Mouse (Mus musculus): ENCODE results near the gene Cyb5d1. TPM values are rescaled to one million over a fixed set of nuclear protein-coding genes. Genes with fewer than 3 reads are reported as not detected.

Gene Cyb5d1
- polyA plus RNA-seq, 2 experiments: 22.3 to 32.7 TPM

DNA sequence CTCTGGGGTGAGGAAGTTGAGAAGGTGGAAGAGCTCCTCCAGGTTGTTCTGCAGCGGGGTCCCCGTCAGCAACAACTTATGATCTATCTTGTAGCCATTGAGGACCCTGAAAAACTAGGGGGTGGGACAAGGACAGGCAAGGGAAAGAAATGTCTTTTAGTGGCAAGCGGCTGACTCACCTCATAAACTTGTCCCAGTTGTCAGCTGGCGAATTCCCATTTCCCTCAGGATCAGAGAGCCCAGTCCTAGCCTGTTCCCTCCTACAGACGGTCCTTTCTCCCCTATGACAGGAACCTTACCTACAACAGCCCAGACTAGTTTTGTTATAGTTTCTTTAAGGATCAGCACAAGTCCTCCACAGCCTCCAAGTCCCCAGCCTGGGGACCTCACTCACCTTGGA lies 38.9 kb downstream of the Cyb5d1 start:
- ATAC-seq (ENCODE audit: low FRiP score, low read depth): no peak
- WGBS: 70% methylated on average over 5 of the region's 5 CpGs
- peaks cover 100% of the 10 kb centered on the region for H3K36me3 ChIP-seq (ENCODE audit: control insufficient read depth, insufficient read depth, low read length)

DNA sequence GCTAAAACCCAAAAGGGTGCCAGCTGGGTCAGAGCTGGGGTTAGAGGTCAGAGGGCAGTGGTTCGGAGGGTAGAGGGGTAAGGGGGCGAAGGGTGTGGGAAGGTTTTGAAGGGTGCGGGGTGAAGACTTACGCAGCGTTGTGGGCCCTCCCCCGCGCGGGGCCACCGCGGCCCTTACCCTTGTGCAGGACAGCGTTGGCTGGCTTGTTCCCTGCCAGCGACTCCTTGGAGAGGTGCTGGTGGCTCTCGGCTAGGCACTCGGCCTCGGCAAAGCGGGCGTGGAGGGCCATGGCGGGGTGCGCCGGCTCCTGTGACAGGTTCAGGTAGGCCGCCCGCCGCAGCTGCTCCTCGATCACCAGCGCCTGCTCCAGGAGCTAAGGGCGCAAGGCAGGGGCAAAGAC lies 49.0 kb downstream of the Cyb5d1 start:
- Histone ChIP-seq H3K9me3 (ENCODE audit: control insufficient read depth, low read length) (no peaks in the 10 kb centered on the region), H3K4me3 (replicated peaks; ENCODE audit: low read length) (no peak overlapping the region), H3K4me1 (ENCODE audit: control insufficient read depth, insufficient read depth, low read length) (no peaks in the 10 kb centered on the region), H3K36me3 (ENCODE audit: control insufficient read depth, insufficient read depth, low read length) (peaks cover 84% of the 10 kb centered on the region), H3K9ac (ENCODE audit: low read depth, low read length, severe bottlenecking) (no peak overlapping the region), H3K27me3 (ENCODE audit: control insufficient read depth, insufficient read depth, low read length) (no peaks in the 10 kb centered on the region), H3K4me2 (replicated peaks; ENCODE audit: low read depth, low read length, severe bottlenecking) (no peak overlapping the region), H3K27ac (replicated peaks; ENCODE audit: low read depth, low read length) (no peak overlapping the region)
- WGBS: 90% methylated on average over 26 of the region's 26 CpGs
- no peak for TF ChIP-seq POLR2A (IDR thresholded peaks at IDR 0.05; ENCODE audit: borderline replicate concordance, extremely low read depth, insufficient read depth, insufficient read length)
- ATAC-seq (ENCODE audit: low FRiP score, low read depth): no peak
- no peak for DNase-seq (ENCODE audit: low spot score)

More for the DNA sequence above, 38.9 kb downstream of the Cyb5d1 start:
- no peak for DNase-seq (ENCODE audit: low spot score)
- Histone ChIP-seq H3K27me3 (ENCODE audit: control insufficient read depth, insufficient read depth, low read length) (no peaks in the 10 kb centered on the region), H3K9ac (ENCODE audit: low read depth, low read length, severe bottlenecking) (no peak overlapping the region), H3K4me1 (ENCODE audit: control insufficient read depth, insufficient read depth, low read length) (no peaks in the 10 kb centered on the region), H3K4me2 (replicated peaks; ENCODE audit: low read depth, low read length, severe bottlenecking) (no peak overlapping the region), H3K27ac (replicated peaks; ENCODE audit: low read depth, low read length) (no peak overlapping the region), H3K9me3 (ENCODE audit: control insufficient read depth, low read length) (no peaks in the 10 kb centered on the region), H3K4me3 (replicated peaks; ENCODE audit: low read length) (no peak overlapping the region)
- TF ChIP-seq POLR2A (IDR thresholded peaks at IDR 0.05; ENCODE audit: borderline replicate concordance, extremely low read depth, insufficient read depth, insufficient read length): no peak

Other genes starting within 250 kb of the Cyb5d1 start
- gene Alox12b, start 238.6 kb downstream of the Cyb5d1 start, polyA plus RNA-seq (2012; rRNA removed): 0.24 and 0.26 TPM in 2 replicates
- gene Alox12b, start 238.6 kb downstream of the Cyb5d1 start, polyA plus RNA-seq (2014; fragmentation: Nextera tagmentation; extraction: Ambion mirVana): 0.26 and 0.83 TPM in 2 replicates
- 0.04 and 0.06 TPM in 2 replicates for gene Alox8, start 197.8 kb downstream of the Cyb5d1 start, polyA plus RNA-seq (2012; rRNA removed)
- 0.08 and 0.15 TPM in 2 replicates for gene Alox8, start 197.8 kb downstream of the Cyb5d1 start, polyA plus RNA-seq (2014; fragmentation: Nextera tagmentation; extraction: Ambion mirVana)
- gene Gucy2e, start 158.6 kb downstream of the Cyb5d1 start, polyA plus RNA-seq (2012; rRNA removed): 0.09 and 0.14 TPM in 2 replicates
- gene Gucy2e, start 158.6 kb downstream of the Cyb5d1 start, polyA plus RNA-seq (2014; fragmentation: Nextera tagmentation; extraction: Ambion mirVana): 0.06 and 0.12 TPM in 2 replicates
- 40.0 and 44.0 TPM in 2 replicates for gene Cntrob, start 71.9 kb downstream of the Cyb5d1 start, polyA plus RNA-seq (2012; rRNA removed)
- 14.6 and 15.7 TPM in 2 replicates for gene Cntrob, start 71.9 kb downstream of the Cyb5d1 start, polyA plus RNA-seq (2014; fragmentation: Nextera tagmentation; extraction: Ambion mirVana)
- 92.7 and 93.7 TPM in 2 replicates for gene Trappc1, start 71.7 kb downstream of the Cyb5d1 start, polyA plus RNA-seq (2012; rRNA removed)
- gene Trappc1, start 71.7 kb downstream of the Cyb5d1 start, polyA plus RNA-seq (2014; fragmentation: Nextera tagmentation; extraction: Ambion mirVana): 138 and 144 TPM in 2 replicates
- gene Kcnab3, start 69.4 kb downstream of the Cyb5d1 start, polyA plus RNA-seq (2012; rRNA removed): 4.0 and 4.1 TPM in 2 replicates
- gene Kcnab3, start 69.4 kb downstream of the Cyb5d1 start, polyA plus RNA-seq (2014; fragmentation: Nextera tagmentation; extraction: Ambion mirVana): 2.0 and 2.2 TPM in 2 replicates
- gene Rnf227, start 55.2 kb downstream of the Cyb5d1 start, polyA plus RNA-seq (2012; rRNA removed): 10.5 and 12.2 TPM in 2 replicates
- gene Rnf227, start 55.2 kb downstream of the Cyb5d1 start, polyA plus RNA-seq (2014; fragmentation: Nextera tagmentation; extraction: Ambion mirVana): 13.6 and 17.8 TPM in 2 replicates
- 425 and 497 TPM in 2 replicates for gene Chd3, start 26.2 kb downstream of the Cyb5d1 start, polyA plus RNA-seq (2012; rRNA removed)
- 97.8 and 113 TPM in 2 replicates for gene Chd3, start 26.2 kb downstream of the Cyb5d1 start, polyA plus RNA-seq (2014; fragmentation: Nextera tagmentation; extraction: Ambion mirVana)
- 127 and 131 TPM in 2 replicates for gene Naa38, start 144 bp downstream of the Cyb5d1 start, polyA plus RNA-seq (2012; rRNA removed)
- 161 and 171 TPM in 2 replicates for gene Naa38, start 144 bp downstream of the Cyb5d1 start, polyA plus RNA-seq (2014; fragmentation: Nextera tagmentation; extraction: Ambion mirVana)
- 17.0 and 23.7 TPM in 2 replicates for gene Tmem88, start 2.6 kb upstream of the Cyb5d1 start, polyA plus RNA-seq (2012; rRNA removed)
- 18.7 and 18.9 TPM in 2 replicates for gene Tmem88, start 2.6 kb upstream of the Cyb5d1 start, polyA plus RNA-seq (2014; fragmentation: Nextera tagmentation; extraction: Ambion mirVana)
- gene Kdm6b, start 18.0 kb upstream of the Cyb5d1 start, polyA plus RNA-seq (2012; rRNA removed): 23.7 and 27.5 TPM in 2 replicates
- gene Kdm6b, start 18.0 kb upstream of the Cyb5d1 start, polyA plus RNA-seq (2014; fragmentation: Nextera tagmentation; extraction: Ambion mirVana): 31.4 and 36.4 TPM in 2 replicates
- 4.5 and 4.7 TPM in 2 replicates for gene Dnah2, start 153.5 kb upstream of the Cyb5d1 start, polyA plus RNA-seq (2012; rRNA removed)
- 3.6 and 4.2 TPM in 2 replicates for gene Dnah2, start 153.5 kb upstream of the Cyb5d1 start, polyA plus RNA-seq (2014; fragmentation: Nextera tagmentation; extraction: Ambion mirVana)
- 57.6 and 78.1 TPM in 2 replicates for gene Efnb3, start 164.6 kb upstream of the Cyb5d1 start, polyA plus RNA-seq (2012; rRNA removed)
- gene Efnb3, start 164.6 kb upstream of the Cyb5d1 start, polyA plus RNA-seq (2014; fragmentation: Nextera tagmentation; extraction: Ambion mirVana): 12.7 and 14.6 TPM in 2 replicates
- gene Wrap53, start 184.6 kb upstream of the Cyb5d1 start, polyA plus RNA-seq (2012; rRNA removed): 19.0 and 25.1 TPM in 2 replicates
- gene Wrap53, start 184.6 kb upstream of the Cyb5d1 start, polyA plus RNA-seq (2014; fragmentation: Nextera tagmentation; extraction: Ambion mirVana): 20.6 and 20.8 TPM in 2 replicates
- 173 and 200 TPM in 2 replicates for gene Trp53, start 184.7 kb upstream of the Cyb5d1 start, polyA plus RNA-seq (2012; rRNA removed)
- 138 and 155 TPM in 2 replicates for gene Trp53, start 184.7 kb upstream of the Cyb5d1 start, polyA plus RNA-seq (2014; fragmentation: Nextera tagmentation; extraction: Ambion mirVana)
- gene Atp1b2, start 210.3 kb upstream of the Cyb5d1 start, polyA plus RNA-seq (2012; rRNA removed): 17.9 and 20.6 TPM in 2 replicates
- gene Atp1b2, start 210.3 kb upstream of the Cyb5d1 start, polyA plus RNA-seq (2014; fragmentation: Nextera tagmentation; extraction: Ambion mirVana): 9.1 and 10.4 TPM in 2 replicates
- 0.05 TPM in 1 of 2 replicates, not detected in the other for gene Shbg, start 222.3 kb upstream of the Cyb5d1 start, polyA plus RNA-seq (2012; rRNA removed)
- not detected in 2 replicates for gene Shbg, start 222.3 kb upstream of the Cyb5d1 start, polyA plus RNA-seq (2014; fragmentation: Nextera tagmentation; extraction: Ambion mirVana)
- 14.2 and 21.1 TPM in 2 replicates for gene Sat2, start 226.4 kb upstream of the Cyb5d1 start, polyA plus RNA-seq (2012; rRNA removed)
- 16.5 and 20.1 TPM in 2 replicates for gene Sat2, start 226.4 kb upstream of the Cyb5d1 start, polyA plus RNA-seq (2014; fragmentation: Nextera tagmentation; extraction: Ambion mirVana)
- 122 and 125 TPM in 2 replicates for gene Fxr2, start 237.4 kb upstream of the Cyb5d1 start, polyA plus RNA-seq (2012; rRNA removed)
- 28.9 and 33.8 TPM in 2 replicates for gene Fxr2, start 237.4 kb upstream of the Cyb5d1 start, polyA plus RNA-seq (2014; fragmentation: Nextera tagmentation; extraction: Ambion mirVana)